Mouse (Mus musculus): ENCODE data around the gene Nccrp1.

Nccrp1 gene

GRCm38 (mm10) chr7:28547154-28547553 lies at the start of gene Nccrp1:
Gene Nccrp1, minus strand, starts transcription at chr7:28547254.
- no peak for DNase-seq

GRCm38 (mm10) chr7:28595751-28596435 lies 48.8 kb upstream of the Nccrp1 start:
- peak; percentile 56 for DNase-seq

DNA sequence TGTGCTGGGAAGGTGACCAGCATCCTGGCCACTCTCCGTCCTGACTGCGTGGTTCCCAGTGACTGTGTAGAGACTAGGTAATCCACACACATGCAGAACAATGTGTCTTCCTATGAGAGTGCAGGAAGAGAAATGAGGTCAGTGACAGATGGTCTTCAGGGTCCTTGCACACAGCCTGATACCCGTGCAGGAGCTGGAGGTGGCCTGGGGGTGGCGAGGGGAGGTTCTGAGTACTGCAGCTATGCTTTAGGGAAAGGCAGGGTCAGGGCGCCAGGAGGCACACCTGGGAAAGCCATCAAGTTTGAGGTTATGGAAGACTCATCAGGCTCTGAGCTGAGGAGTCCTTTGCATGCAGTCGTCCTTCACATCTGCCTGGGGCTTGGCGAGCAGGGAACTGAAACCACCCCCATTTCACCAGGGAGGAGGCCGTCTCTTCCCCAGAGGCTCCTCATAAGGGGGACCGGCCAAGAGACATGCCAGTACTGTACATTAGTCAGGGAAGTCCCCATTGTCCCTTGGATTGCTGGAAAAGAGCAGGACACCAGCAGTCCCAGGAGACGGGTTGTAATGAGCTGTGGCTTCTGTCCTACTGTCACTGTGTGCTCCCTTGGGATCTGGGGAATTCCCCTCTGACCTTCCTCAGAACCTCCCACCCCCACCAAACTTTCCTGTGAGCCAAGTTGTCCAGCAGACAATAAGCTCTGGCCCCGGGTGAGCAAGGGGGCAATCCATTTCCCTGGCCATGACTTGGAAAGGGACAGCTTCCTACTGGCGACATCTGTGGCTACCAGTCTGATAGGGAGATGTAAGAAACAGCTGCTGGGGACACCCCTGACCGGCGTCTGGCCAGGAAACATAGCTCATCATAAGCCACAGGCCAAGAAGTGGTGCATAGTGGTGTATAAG lies 46.4 kb upstream of the Nccrp1 start:
- peak; percentile 77 for DNase-seq

DNA sequence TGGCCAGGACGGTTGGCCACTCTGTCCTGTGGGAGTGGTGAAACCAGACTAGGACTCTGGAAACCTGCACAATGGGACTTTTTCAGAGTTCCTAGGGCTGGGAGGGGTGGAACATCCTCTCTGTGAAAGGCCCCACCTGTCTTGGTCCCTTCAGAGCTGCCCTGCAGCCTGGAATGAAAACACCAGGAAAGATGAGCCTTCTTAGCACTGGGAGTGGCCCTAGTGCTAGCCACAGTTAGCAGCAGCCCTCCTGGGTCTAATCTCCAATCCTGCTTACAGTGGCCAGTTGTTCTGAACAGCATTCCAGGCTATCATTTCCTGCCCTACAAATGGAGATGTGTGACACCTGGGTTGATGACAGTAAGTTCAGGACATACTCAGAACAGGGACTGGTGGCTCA lies 44.8 kb upstream of the Nccrp1 start:
- DNase-seq = no peak

DNA sequence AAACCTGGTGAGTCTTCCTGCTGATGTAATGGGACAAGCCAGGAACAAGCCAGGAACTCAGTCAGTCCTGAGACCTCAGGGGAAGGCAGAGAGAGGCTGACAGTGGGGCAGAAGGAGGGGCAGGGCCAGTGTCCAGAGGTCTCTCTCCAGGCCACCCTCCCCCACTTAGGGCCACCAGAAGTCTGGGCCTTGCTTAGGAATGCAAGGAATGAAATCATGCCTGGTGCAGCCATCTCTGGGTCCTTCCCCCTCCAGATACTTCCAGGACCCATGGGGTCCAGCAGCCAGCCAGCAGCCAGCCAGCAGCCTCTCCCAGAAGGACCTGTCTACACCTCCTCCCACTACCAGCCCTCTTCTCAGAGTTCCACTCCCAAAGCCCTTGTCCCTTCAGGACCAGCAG lies 40.6 kb upstream of the Nccrp1 start:
- DNase-seq = peak; percentile 79

DNA sequence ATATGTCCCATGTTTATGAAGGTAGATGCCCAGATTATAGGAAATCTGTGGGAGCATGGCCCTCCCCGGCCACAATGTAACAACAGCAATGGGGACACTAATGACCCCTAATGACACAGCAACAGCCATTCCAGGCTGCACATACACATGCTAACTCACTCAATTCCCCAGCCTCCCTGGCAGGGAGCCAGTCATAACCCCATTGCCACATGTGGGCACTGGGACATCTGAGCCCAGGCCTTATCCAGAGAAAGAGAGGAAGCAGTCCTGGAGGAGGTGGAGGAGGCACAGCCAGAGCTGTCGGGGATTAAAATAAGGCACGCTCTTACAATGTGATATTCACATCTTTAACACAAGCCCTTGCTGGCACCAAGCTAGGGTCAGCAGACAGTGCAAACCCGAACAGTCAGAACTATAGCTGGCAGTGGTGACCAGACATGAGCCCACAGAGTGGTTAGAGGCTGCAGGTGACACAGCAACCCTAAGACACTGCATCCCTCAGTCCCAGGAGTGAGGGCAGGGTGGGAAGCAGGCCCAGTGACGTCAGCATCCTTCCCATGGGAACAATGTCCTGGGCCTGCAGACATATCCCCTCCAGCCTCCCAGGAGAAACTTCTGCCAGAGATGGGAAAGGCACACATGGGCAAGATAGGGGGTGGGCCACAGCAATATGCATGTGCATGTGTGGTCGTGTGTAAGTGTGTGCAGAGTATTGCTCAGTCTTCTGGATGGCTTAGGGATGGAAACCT lies 39.8 kb upstream of the Nccrp1 start:
- no peak for DNase-seq

GRCm38 (mm10) chr7:28585001-28585400 lies 37.9 kb upstream of the Nccrp1 start:
- no peak for DNase-seq

- no peak for DNase-seq
These were observed 37.4 kb upstream of the Nccrp1 start for GRCm38 (mm10) chr7:28584468-28584867.

GRCm38 (mm10) chr7:28583570-28584344 lies 36.7 kb upstream of the Nccrp1 start:
- no peak for DNase-seq

- DNase-seq = no peak
These were observed 35.8 kb upstream of the Nccrp1 start for GRCm38 (mm10) chr7:28582841-28583240.

- DNase-seq = no peak
These were observed 34.7 kb upstream of the Nccrp1 start for GRCm38 (mm10) chr7:28581721-28582120.

DNA sequence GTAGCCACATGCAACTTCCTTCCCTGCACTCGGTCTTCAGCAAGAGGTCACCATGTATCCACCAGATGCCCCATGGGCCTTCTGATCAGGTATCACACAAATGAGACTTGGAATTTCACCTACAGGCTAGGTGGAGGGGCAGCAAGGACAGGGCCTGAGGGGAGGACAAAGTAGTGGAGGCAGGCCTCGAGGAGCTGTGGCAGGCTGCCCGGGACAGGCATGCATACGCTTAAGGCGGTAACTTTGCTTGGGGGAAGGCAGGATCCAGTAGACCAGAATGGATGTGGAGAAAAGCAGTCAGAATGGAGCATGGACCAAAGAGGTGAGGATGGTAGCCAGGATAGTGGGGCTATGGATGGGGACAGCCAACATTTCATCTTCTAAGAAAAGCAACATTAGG lies 32.8 kb upstream of the Nccrp1 start:
- DNase-seq = no peak

DNA sequence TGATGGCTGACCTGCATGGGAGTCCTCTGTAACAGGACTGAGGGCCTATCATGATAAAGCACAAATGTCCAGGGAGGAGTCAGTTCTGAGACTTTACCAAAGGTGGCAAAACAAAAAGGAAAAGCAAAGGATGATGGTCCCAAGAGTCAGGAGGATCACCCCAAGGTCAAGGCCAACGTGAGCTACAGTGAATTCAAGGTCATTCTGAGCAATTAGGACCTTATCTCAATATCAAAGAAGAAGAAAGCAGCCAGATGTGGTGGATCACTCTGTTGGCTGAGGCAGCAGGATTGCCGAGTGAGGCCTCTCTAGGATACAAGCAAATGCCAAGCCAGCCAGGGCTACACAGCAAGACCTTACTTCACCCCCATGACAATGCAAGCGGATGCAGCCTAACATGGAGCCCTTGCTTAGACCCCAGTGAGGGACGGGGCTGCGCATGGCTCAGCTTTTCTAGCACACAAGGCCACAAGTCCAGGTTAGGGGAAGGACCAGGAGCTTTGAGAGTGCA lies 31.5 kb upstream of the Nccrp1 start:
- DNase-seq = no peak

- DNase-seq = peak; percentile 80
These were observed 30.9 kb upstream of the Nccrp1 start for GRCm38 (mm10) chr7:28577826-28578542.

- peak; percentile 74 for DNase-seq
These were observed 29.3 kb upstream of the Nccrp1 start for GRCm38 (mm10) chr7:28576271-28576914.

- no peak for DNase-seq
These were observed 28.5 kb upstream of the Nccrp1 start for GRCm38 (mm10) chr7:28575597-28575996.

- DNase-seq = no peak
These were observed 26.2 kb upstream of the Nccrp1 start for GRCm38 (mm10) chr7:28573236-28573635.

- DNase-seq = peak; percentile 81
These were observed 25.6 kb upstream of the Nccrp1 start for GRCm38 (mm10) chr7:28572689-28573088.

- no peak for DNase-seq
These were observed 24.1 kb upstream of the Nccrp1 start for GRCm38 (mm10) chr7:28570982-28571682.

- peak; percentile 96 for DNase-seq
These were observed 23.4 kb upstream of the Nccrp1 start for GRCm38 (mm10) chr7:28570291-28570981.

Data from kidney, adult 9 months (tissue).